Mouse (Mus musculus) lung, embryonic 15.5 days (tissue): Measurements from ENCODE around the gene Zfyve26. TPM values are rescaled to one million over a fixed set of nuclear protein-coding genes. Genes with fewer than 3 reads are reported as not detected.
"Not testable (repeated sequence)": the region's sequence is repeated elsewhere in the genome, so short reads cannot be mapped to it uniquely, and the experiment has no call there.

Source experiments
- ATAC-seq: fragments of 200-750 bp; cut with Nextera tagmentation; 2 replicates; pipeline ENCODE4 v1.8.0; 2017; ENCODE audit warnings: moderate number of reproducible peaks, borderline replicate concordance; ENCODE audit not compliant: low FRiP score, low TSS enrichment; ENCODE audit errors: extremely low read depth
- H3K27ac ChIP-seq: fragments of 300-500 bp; sonication (generic); 2 replicates; pipeline ENCODE4 v1.5.1; 2015; ENCODE audit warnings: moderate library complexity, mild to moderate bottlenecking, inconsistent platforms
- H3K27me3 ChIP-seq: fragments of 300-500 bp; sonication (generic); 2 replicates; pipeline ENCODE4 v1.6.1; 2015; ENCODE audit warnings: inconsistent platforms
- H3K36me3 ChIP-seq: fragments of 300-500 bp; sonication (generic); 2 replicates; pipeline ENCODE4 v1.6.1; 2015; ENCODE audit warnings: inconsistent platforms
- H3K4me1 ChIP-seq: fragments of 300-500 bp; sonication (generic); 2 replicates; pipeline ENCODE4 v1.6.1; 2015; ENCODE audit warnings: inconsistent platforms
- H3K4me2 ChIP-seq: fragments of 300-500 bp; sonication (generic); 2 replicates; pipeline ENCODE4 v1.6.1; 2015; ENCODE audit warnings: inconsistent platforms, mild to moderate bottlenecking, moderate library complexity
- H3K4me3 ChIP-seq: fragments of 300-500 bp; sonication (generic); 2 replicates; pipeline ENCODE4 v1.5.1; 2015; ENCODE audit warnings: mild to moderate bottlenecking, inconsistent platforms
- H3K9ac ChIP-seq: fragments of 300-500 bp; sonication (generic); 2 replicates; pipeline ENCODE4 v1.6.1; 2015; ENCODE audit warnings: inconsistent platforms
- H3K9me3 ChIP-seq: fragments of 300-500 bp; sonication (generic); 2 replicates; pipeline ENCODE4 v1.6.1; 2016; ENCODE audit warnings: inconsistent platforms
- WGBS: fragments of 180-500 bp; shearing (Covaris S2); methylation state at CpG from one replicate; pipeline ENCODE4 v1.1.7; 2015; 5-methylcytosine and 5-hydroxymethylcytosine counted together
- polyA plus RNA-seq: library from polyadenylated mRNA; unstranded; fragments of >200 nt; fragmentation: Nextera tagmentation; extraction: Ambion mirVana; gene quantifications from 2 replicates; pipeline ENCODE4 v1.2.1, GENCODE M21; 2015

Gene Zfyve26
- polyA plus RNA-seq: 10.9 and 12.3 TPM in 2 replicates

GRCm38 (mm10) chr12:79296126-79296816 lies at the start of gene Zfyve26:
Zfyve26 (minus strand) TSS chr12:79296304.
- Histone ChIP-seq H3K36me3 (peaks cover 7% of the 10 kb centered on the region; the same call in 1 of the 2 replicates), H3K27me3 (no peaks in the 10 kb centered on the region), H3K27ac (peak within 1 kb of the TSS; percentile 67), H3K4me3 (peak within 1 kb of the TSS; percentile 71), H3K4me2 (peak within 1 kb of the TSS; percentile 69), H3K9ac (peak within 1 kb of the TSS; percentile 68), H3K9me3 (no peaks in the 10 kb centered on the region), H3K4me1 (peaks cover 18% of the 10 kb centered on the region)
- under 1% methylated on average over 29 of the region's 29 CpGs for WGBS
- ATAC-seq: peak; percentile 94

GRCm38 (mm10) chr12:79341291-79341845 lies 45.3 kb upstream of the Zfyve26 start:
- H3K27me3 ChIP-seq: no peaks in the 10 kb centered on the region
- H3K9me3 ChIP-seq: no peaks in the 10 kb centered on the region
- no peak overlapping the region for H3K9ac ChIP-seq
- no peak overlapping the region for H3K4me3 ChIP-seq
- H3K4me1 ChIP-seq: peaks cover 5% of the 10 kb centered on the region
- no peaks in the 10 kb centered on the region for H3K36me3 ChIP-seq
- WGBS: 69% methylated on average over 6 of the region's 6 CpGs
- no peak overlapping the region for H3K27ac ChIP-seq
- ATAC-seq: no peak
- no peak overlapping the region for H3K4me2 ChIP-seq

- Histone ChIP-seq H3K36me3 (no peaks in the 10 kb centered on the region), H3K9me3 (no peaks in the 10 kb centered on the region), H3K4me2 (no peak overlapping the region), H3K4me3 (no peak overlapping the region), H3K4me1 (no peaks in the 10 kb centered on the region; the same call in 1 of the 2 replicates), H3K9ac (no peak overlapping the region), H3K27ac (0 out of 2 replicates have a peak overlapping the region, but pooled peaks have one; percentile 15), H3K27me3 (no peaks in the 10 kb centered on the region)
- peak; percentile 31; the same call in 1 of the 2 replicates for ATAC-seq
- 62% methylated on average over 6 of the region's 6 CpGs for WGBS
These were observed 44.4 kb upstream of the Zfyve26 start for GRCm38 (mm10) chr12:79340513-79340912.

- Histone ChIP-seq H3K27ac (no peak overlapping the region), H3K4me1 (no peaks in the 10 kb centered on the region; the same call in 1 of the 2 replicates), H3K4me2 (no peak overlapping the region), H3K36me3 (peaks cover 8% of the 10 kb centered on the region), H3K9ac (no peak overlapping the region), H3K27me3 (no peaks in the 10 kb centered on the region), H3K9me3 (no peaks in the 10 kb centered on the region), H3K4me3 (no peak overlapping the region)
- no peak for ATAC-seq
- WGBS: 80% methylated on average over 8 of the region's 8 CpGs
These were observed 42.7 kb upstream of the Zfyve26 start for GRCm38 (mm10) chr12:79338791-79339190.

GRCm38 (mm10) chr12:79331722-79332121 lies 35.6 kb upstream of the Zfyve26 start:
- 59% methylated on average over 4 of the region's 4 CpGs for WGBS
- no peak overlapping the region for H3K4me2 ChIP-seq
- peaks cover 12% of the 10 kb centered on the region for H3K4me1 ChIP-seq
- no peak for ATAC-seq
- H3K4me3 ChIP-seq: no peak overlapping the region
- no peaks in the 10 kb centered on the region for H3K27me3 ChIP-seq
- H3K27ac ChIP-seq: no peak overlapping the region
- H3K9me3 ChIP-seq: no peaks in the 10 kb centered on the region
- peaks cover 9% of the 10 kb centered on the region for H3K36me3 ChIP-seq
- no peak overlapping the region for H3K9ac ChIP-seq

GRCm38 (mm10) chr12:79330571-79330970 lies 34.5 kb upstream of the Zfyve26 start:
- H3K27ac ChIP-seq: no peak overlapping the region
- H3K36me3 ChIP-seq: peaks cover 9% of the 10 kb centered on the region
- ATAC-seq: no peak
- no peaks in the 10 kb centered on the region for H3K9me3 ChIP-seq
- peaks cover 15% of the 10 kb centered on the region for H3K4me1 ChIP-seq
- no peaks in the 10 kb centered on the region for H3K27me3 ChIP-seq
- no peak overlapping the region for H3K4me2 ChIP-seq
- no peak overlapping the region for H3K4me3 ChIP-seq
- WGBS: 71% methylated on average over 2 of the region's 2 CpGs
- no peak overlapping the region for H3K9ac ChIP-seq

- no peak for ATAC-seq
- 42% methylated on average over 2 of the region's 2 CpGs for WGBS
- Histone ChIP-seq H3K9ac (no peak overlapping the region), H3K27ac (peak overlapping the region; percentile 7; the same call in 1 of the 2 replicates), H3K9me3 (no peaks in the 10 kb centered on the region), H3K4me1 (peaks cover 15% of the 10 kb centered on the region), H3K4me2 (no peak overlapping the region), H3K27me3 (no peaks in the 10 kb centered on the region), H3K36me3 (no peaks in the 10 kb centered on the region), H3K4me3 (no peak overlapping the region)
These were observed 31.8 kb upstream of the Zfyve26 start for GRCm38 (mm10) chr12:79327868-79328267.

- H3K27ac ChIP-seq: no peak overlapping the region
These were observed 30.6 kb upstream of the Zfyve26 start for GRCm38 (mm10) chr12:79326745-79327144.

GRCm38 (mm10) chr12:79326236-79326635 lies 30.1 kb upstream of the Zfyve26 start:
- 36% methylated on average over 2 of the region's 2 CpGs for WGBS
- no peak for ATAC-seq

More at GRCm38 (mm10) chr12:79326745-79327144, 30.6 kb upstream of the Zfyve26 start:
- Histone ChIP-seq H3K4me2 (no peak overlapping the region), H3K4me1 (peaks cover 15% of the 10 kb centered on the region), H3K4me3 (no peak overlapping the region), H3K27me3 (no peaks in the 10 kb centered on the region), H3K9ac (no peak overlapping the region), H3K9me3 (no peaks in the 10 kb centered on the region), H3K36me3 (no peaks in the 10 kb centered on the region)
- WGBS: 63% methylated on average over 2 of the region's 2 CpGs
- no peak for ATAC-seq

GRCm38 (mm10) chr12:79322539-79322938 lies 26.4 kb upstream of the Zfyve26 start:
- not testable (repeated sequence) for H3K36me3 ChIP-seq
- WGBS: 59% methylated on average over 2 of the region's 2 CpGs

More at GRCm38 (mm10) chr12:79326236-79326635, 30.1 kb upstream of the Zfyve26 start:
- no peaks in the 10 kb centered on the region for H3K27me3 ChIP-seq
- no peak overlapping the region for H3K4me2 ChIP-seq
- H3K4me3 ChIP-seq: no peak overlapping the region
- no peak overlapping the region for H3K9ac ChIP-seq
- H3K27ac ChIP-seq: no peak overlapping the region
- peaks cover 15% of the 10 kb centered on the region for H3K4me1 ChIP-seq
- H3K36me3 ChIP-seq: no peaks in the 10 kb centered on the region
- H3K9me3 ChIP-seq: no peaks in the 10 kb centered on the region

GRCm38 (mm10) chr12:79320895-79321294 lies 24.8 kb upstream of the Zfyve26 start:
- H3K27me3 ChIP-seq: no peaks in the 10 kb centered on the region
- H3K27ac ChIP-seq: no peak overlapping the region
- H3K9me3 ChIP-seq: no peaks in the 10 kb centered on the region
- H3K4me1 ChIP-seq: no peaks in the 10 kb centered on the region
- no peaks in the 10 kb centered on the region for H3K36me3 ChIP-seq
- ATAC-seq: no peak
- 63% methylated on average over 5 of the region's 5 CpGs for WGBS
- H3K9ac ChIP-seq: no peak overlapping the region
- H3K4me3 ChIP-seq: no peak overlapping the region
- no peak overlapping the region for H3K4me2 ChIP-seq

More at GRCm38 (mm10) chr12:79322539-79322938, 26.4 kb upstream of the Zfyve26 start:
- not testable (repeated sequence) for H3K9ac ChIP-seq, H3K9me3 ChIP-seq, H3K27me3 ChIP-seq, H3K4me3 ChIP-seq, H3K27ac ChIP-seq, ATAC-seq, H3K4me2 ChIP-seq
- peaks cover 10% of the 10 kb centered on the region for H3K4me1 ChIP-seq

GRCm38 (mm10) chr12:79317339-79317738 lies 21.2 kb upstream of the Zfyve26 start:
- no peaks in the 10 kb centered on the region for H3K9me3 ChIP-seq
- H3K9ac ChIP-seq: no peak overlapping the region
- H3K4me1 ChIP-seq: no peaks in the 10 kb centered on the region
- H3K4me2 ChIP-seq: no peak overlapping the region
- no peaks in the 10 kb centered on the region for H3K27me3 ChIP-seq
- WGBS: 39% methylated on average over 5 of the region's 5 CpGs
- no peak overlapping the region for H3K27ac ChIP-seq
- H3K36me3 ChIP-seq: no peaks in the 10 kb centered on the region
- ATAC-seq: no peak
- no peak overlapping the region for H3K4me3 ChIP-seq
